In the genomic region with DNA sequence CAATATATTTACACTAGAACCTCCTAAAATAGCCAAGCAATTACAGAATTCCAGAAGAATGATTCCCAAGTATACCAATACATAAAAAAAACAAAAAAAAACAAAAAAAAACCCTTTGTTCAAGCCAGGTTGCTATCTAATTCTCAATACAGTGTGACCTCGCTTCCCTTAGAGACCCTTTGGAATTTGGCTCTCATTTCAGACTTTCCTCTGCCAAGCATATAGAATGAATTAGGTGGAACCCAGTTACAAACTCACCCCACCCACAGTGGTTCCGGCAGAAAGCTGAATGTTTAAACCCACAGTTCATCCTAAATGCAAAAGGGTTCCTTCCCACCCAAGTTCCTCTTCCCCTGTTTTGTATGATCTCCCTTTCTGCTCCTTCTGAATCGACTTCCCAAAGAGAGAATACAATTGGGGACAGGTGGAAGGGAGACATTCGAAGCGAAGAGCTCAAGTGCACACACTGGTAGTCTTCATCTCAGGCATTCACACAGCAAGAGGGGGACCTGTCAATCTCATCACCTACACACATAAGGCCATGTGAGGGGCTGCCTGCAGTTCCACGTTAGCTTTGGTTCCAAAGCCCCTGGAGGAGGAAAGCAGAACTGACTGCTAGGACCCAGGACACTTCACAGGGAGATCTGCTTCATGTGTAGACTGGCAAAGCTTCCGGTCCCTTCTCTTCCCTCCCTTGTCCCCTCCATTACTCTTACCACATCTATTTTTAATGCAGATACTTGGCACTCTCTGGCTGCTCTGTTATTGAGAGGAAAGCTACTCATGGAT, we compare ENCODE assay signal across 16 mouse cellular contexts.
DNase-seq lines count a peak whose midpoint lies in the region; ATAC-seq and TF ChIP-seq lines count a peak whose summit lies in the region.
"Had no signal": no experiment of that assay in that cellular context is flagged by ENCODE, and none has a peak within 500 bp of the region (broad histone marks: within the 10 kb centered on the region; RNA-seq: fewer than 3 reads in every experiment).

No protein-coding gene starts in this region.

- H3K27ac ChIP-seq in heart, postnatal 0 days (ENCODE audit: low read depth): no peak overlapping the region
- H3K27ac ChIP-seq in CH12.LX (ENCODE audit: insufficient read depth, low read depth): no peak overlapping the region
- H3K27ac ChIP-seq in embryonic facial prominence, embryonic 13.5 days: peak overlapping the region; percentile 85
- peak overlapping the region; percentile 69 for H3K27ac ChIP-seq in limb, embryonic 15.5 days
- no peak overlapping the region for H3K27ac ChIP-seq in gastrocnemius, adult 2 months
- H3K27ac ChIP-seq: midbrain, embryonic 12.5 days; neural tube, embryonic 12.5 days had no signal

- TF ChIP-seq RAD21 in CH12.LX (IDR thresholded peaks at IDR 0.05; ENCODE audit: low read depth, low read length): peak; percentile 10; the same call in 1 of the 2 replicates

- no peaks in the 10 kb centered on the region for H3K27me3 ChIP-seq in heart, postnatal 0 days (ENCODE audit: control insufficient read depth, insufficient read depth, low read length)
- no peaks in the 10 kb centered on the region for H3K27me3 ChIP-seq in CH12.LX (replicated peaks)
- no peaks in the 10 kb centered on the region for H3K27me3 ChIP-seq in embryonic facial prominence, embryonic 13.5 days
- H3K27me3 ChIP-seq in limb, embryonic 15.5 days: no peaks in the 10 kb centered on the region
- H3K27me3 ChIP-seq: midbrain, embryonic 12.5 days; neural tube, embryonic 12.5 days had no signal

- TF ChIP-seq POLR2A in CH12.LX (IDR thresholded peaks at IDR 0.05; ENCODE audit: low read depth, low read length): no peak

- peaks cover 9% of the 10 kb centered on the region for H3K79me2 ChIP-seq in CH12.LX (replicated peaks; ENCODE audit: control insufficient read depth, extremely low read depth, insufficient read depth, poor library complexity, severe bottlenecking)

- H3K9ac ChIP-seq in heart, postnatal 0 days (replicated peaks; ENCODE audit: low read depth, low read length): no peak overlapping the region
- no peak overlapping the region for H3K9ac ChIP-seq in CH12.LX (ENCODE audit: insufficient read depth, low read depth)
- no peak overlapping the region for H3K9ac ChIP-seq in embryonic facial prominence, embryonic 13.5 days
- H3K9ac ChIP-seq in limb, embryonic 15.5 days: no peak overlapping the region
- H3K9ac ChIP-seq: liver, postnatal 0 days; midbrain, embryonic 12.5 days; neural tube, embryonic 12.5 days had no signal

- no peak overlapping the region for H3K4me2 ChIP-seq in heart, postnatal 0 days (ENCODE audit: low read depth, low read length)
- no peak overlapping the region for H3K4me2 ChIP-seq in CH12.LX (ENCODE audit: insufficient read depth, low read depth, poor library complexity, severe bottlenecking)
- no peak overlapping the region for H3K4me2 ChIP-seq in embryonic facial prominence, embryonic 13.5 days
- H3K4me2 ChIP-seq in limb, embryonic 15.5 days: no peak overlapping the region
- H3K4me2 ChIP-seq: midbrain, embryonic 12.5 days; neural tube, embryonic 12.5 days had no signal

- no peak overlapping the region for H3K4me3 ChIP-seq in heart, postnatal 0 days (ENCODE audit: low read depth, low read length)
- no peak overlapping the region for H3K4me3 ChIP-seq in CH12.LX (replicated peaks in 1 of 3; ENCODE audit: low read depth in 2 of 3, low read length in 2 of 3, poor library complexity in 1 of 3)
- H3K4me3 ChIP-seq in embryonic facial prominence, embryonic 13.5 days: no peak overlapping the region
- no peak overlapping the region for H3K4me3 ChIP-seq in limb, embryonic 15.5 days
- no peak overlapping the region for H3K4me3 ChIP-seq in gastrocnemius, adult 2 months
- H3K4me3 ChIP-seq: midbrain, embryonic 12.5 days; neural tube, embryonic 12.5 days had no signal

- intact Hi-C loops in heart, postnatal 10 days (cut with DNase I): no loop called here
- intact Hi-C loops in gastrocnemius, adult 2 months (cut with DNase I): no loop called here

- dilution Hi-C loops in CH12.LX (cut with MboI; ENCODE audit: extremely low pct_ligation_motif_present, extremely low pct_unique_long_range_greater_than_20kb, low sequenced_read_pairs): no loop called here

- TF ChIP-seq EP300 in heart, postnatal 0 days (IDR thresholded peaks at IDR 0.05; ENCODE audit: low read depth): no peak
- no peak for TF ChIP-seq EP300 in CH12.LX (IDR thresholded peaks at IDR 0.05; ENCODE audit: low read length)

- WGBS in heart, postnatal 0 days: 55% methylated on average over 7 of the region's 7 CpGs
- WGBS in embryonic facial prominence, embryonic 13.5 days: 51% methylated on average over 7 of the region's 7 CpGs
- WGBS in limb, embryonic 15.5 days: 56% methylated on average over 7 of the region's 7 CpGs

- no peak for ATAC-seq in heart, postnatal 0 days (ENCODE audit: insufficient read depth, low read depth)
- ATAC-seq in embryonic facial prominence, embryonic 13.5 days (ENCODE audit: insufficient number of reproducible peaks, insufficient read depth, low FRiP score, low TSS enrichment, low read depth): no peak
- ATAC-seq in limb, embryonic 15.5 days (ENCODE audit: insufficient number of reproducible peaks, low FRiP score, low TSS enrichment, low read depth): no peak
- ATAC-seq in frontal cortex, adult (ENCODE audit: low TSS enrichment): no peak
- ATAC-seq: inflammation-experienced regulatory T-cells, adult 6 months; liver, postnatal 0 days had no signal

- in situ Hi-C loops in CH12.LX (cut with MboI; ENCODE audit: low pct_ligation_motif_present, low pct_unique_long_range_greater_than_20kb, low sequenced_read_pairs): loop anchor here (10.0 kb wide), 2 partner anchors 133 to 177 kb away; no protein-coding TSS in a partner anchor

- no peak for TF ChIP-seq CTCF in heart, postnatal 0 days (IDR thresholded peaks at IDR 0.05; ENCODE audit: low read depth)
- no peak for TF ChIP-seq CTCF in CH12.LX (conservative IDR thresholded peaks at IDR 0.05 in 1 of 2, IDR thresholded peaks at IDR 0.05 in 1 of 2; ENCODE audit: low read depth in 2 of 2, low read length in 2 of 2)
- no peak for TF ChIP-seq CTCF in gastrocnemius, adult 2 months (IDR thresholded peaks at IDR 0.05)

- peaks cover 31% of the 10 kb centered on the region for H3K4me1 ChIP-seq in heart, postnatal 0 days (ENCODE audit: control insufficient read depth, insufficient read depth)
- peaks cover 18 to 56% of the 10 kb centered on the region in 2 experiments for H3K4me1 ChIP-seq in CH12.LX (ENCODE audit: control insufficient read depth in 1 of 2, insufficient read depth in 2 of 2)
- peaks cover 65% of the 10 kb centered on the region for H3K4me1 ChIP-seq in embryonic facial prominence, embryonic 13.5 days
- peaks cover 49% of the 10 kb centered on the region for H3K4me1 ChIP-seq in limb, embryonic 15.5 days

- H3K36me3 ChIP-seq in heart, postnatal 0 days (replicated peaks; ENCODE audit: control insufficient read depth, insufficient read depth, low read length): no peaks in the 10 kb centered on the region
- H3K36me3 ChIP-seq in CH12.LX (replicated peaks in 1 of 2; ENCODE audit: control insufficient read depth in 1 of 2, insufficient read depth in 1 of 2, low read length in 1 of 2): no peaks in the 10 kb centered on the region
- no peaks in the 10 kb centered on the region for H3K36me3 ChIP-seq in embryonic facial prominence, embryonic 13.5 days
- no peaks in the 10 kb centered on the region for H3K36me3 ChIP-seq in limb, embryonic 15.5 days
- H3K36me3 ChIP-seq: midbrain, embryonic 12.5 days; neural tube, embryonic 12.5 days had no signal

- DNase-seq in heart, postnatal 0 days (ENCODE audit: low spot score): peak; percentile 4
- DNase-seq in heart, postnatal 10 days: no peak
- DNase-seq in CH12.LX (ENCODE audit: extremely low read depth): no peak
- no peak for DNase-seq in left cerebral cortex, adult 8-10 months (ENCODE audit: low spot score in 2 of 2)
- no peak for DNase-seq in gastrocnemius, adult 2 months
- DNase-seq: cerebellum, postnatal 14 days; liver, postnatal 0 days; retina, postnatal 1 day; spleen, adult 18-20 months; thymus, adult 2 months had no signal

- no peaks in the 10 kb centered on the region for H3K9me3 ChIP-seq in heart, postnatal 0 days (replicated peaks; ENCODE audit: control insufficient read depth, low read length)
- H3K9me3 ChIP-seq in CH12.LX (replicated peaks; ENCODE audit: low read length): no peaks in the 10 kb centered on the region
- H3K9me3 ChIP-seq in embryonic facial prominence, embryonic 13.5 days: no peaks in the 10 kb centered on the region
- H3K9me3 ChIP-seq in limb, embryonic 15.5 days: no peaks in the 10 kb centered on the region
- H3K9me3 ChIP-seq: midbrain, embryonic 12.5 days; neural tube, embryonic 12.5 days had no signal

TF ChIP-seq in CH12.LX, 34 proteins besides CTCF, POLR2A, EP300 and RAD21:
- no peak for TF ChIP-seq USF2 (conservative IDR thresholded peaks at IDR 0.05; ENCODE audit: low read depth, low read length)
- TF ChIP-seq IRF4 (IDR thresholded peaks at IDR 0.05; ENCODE audit: low read depth, low read length): no peak
- no peak for TF ChIP-seq ETS1 (conservative IDR thresholded peaks at IDR 0.05; ENCODE audit: low read depth, low read length)
- TF ChIP-seq ZKSCAN1 (IDR thresholded peaks at IDR 0.05; ENCODE audit: borderline replicate concordance, low read depth, low read length): no peak
- no peak for TF ChIP-seq TBP (conservative IDR thresholded peaks at IDR 0.05; ENCODE audit: low read depth, low read length)
- no peak for TF ChIP-seq MEF2A (IDR thresholded peaks at IDR 0.05; ENCODE audit: borderline replicate concordance, low read depth, low read length)
- TF ChIP-seq MAZ (IDR thresholded peaks at IDR 0.05; ENCODE audit: low read depth, low read length): no peak
- no peak for TF ChIP-seq CHD1 (IDR thresholded peaks at IDR 0.05; ENCODE audit: low read depth, low read length)
- no peak for TF ChIP-seq MYC (IDR thresholded peaks at IDR 0.05; ENCODE audit: low read depth, low read length)
- no peak for TF ChIP-seq E2F4 (IDR thresholded peaks at IDR 0.05; ENCODE audit: insufficient replicate concordance, low read depth, low read length)
- TF ChIP-seq SIN3A (IDR thresholded peaks at IDR 0.05; ENCODE audit: low read length): no peak
- TF ChIP-seq USF1 (IDR thresholded peaks at IDR 0.05; ENCODE audit: low read depth, low read length): no peak
- TF ChIP-seq SMC3 (IDR thresholded peaks at IDR 0.05; ENCODE audit: low read depth, low read length): no peak
- no peak for TF ChIP-seq RCOR1 (conservative IDR thresholded peaks at IDR 0.05; ENCODE audit: low read depth, low read length)
- TF ChIP-seq NRF1 (IDR thresholded peaks at IDR 0.05; ENCODE audit: low read depth, low read length): no peak
- TF ChIP-seq ELF1 (IDR thresholded peaks at IDR 0.05; ENCODE audit: low read depth, low read length): no peak
- TF ChIP-seq MAFK (IDR thresholded peaks at IDR 0.05; ENCODE audit: insufficient replicate concordance, low read length): no peak
- TF ChIP-seq KAT2A (IDR thresholded peaks at IDR 0.05; ENCODE audit: insufficient replicate concordance, low read length): no peak
- no peak for TF ChIP-seq MAX (IDR thresholded peaks at IDR 0.05; ENCODE audit: low read length)

Comparison
In these comparisons a context has a peak if more than half of its experiments do, and no peak if none do; other contexts are left out.
1. H3K27ac ChIP-seq: peak in embryonic facial prominence, embryonic 13.5 days (single experiment) and limb, embryonic 15.5 days (single experiment); none in heart, postnatal 0 days (single experiment), CH12.LX (single experiment) and gastrocnemius, adult 2 months (single experiment).